Mouse (Mus musculus): ENCODE data around the gene Hnrnpdl.

Hnrnpdl gene

GRCm38 (mm10) chr5:100047143-100047640 lies 7.7 kb upstream of the Hnrnpdl start:
- no peak for DNase-seq (ENCODE audit: low read depth, low spot score)

GRCm38 (mm10) chr5:100046096-100046495 lies 6.6 kb upstream of the Hnrnpdl start:
- DNase-seq (ENCODE audit: low read depth, low spot score) = no peak

- no peak for DNase-seq (ENCODE audit: low read depth, low spot score)
Observed at GRCm38 (mm10) chr5:100044621-100045020, 5.2 kb upstream of the Hnrnpdl start.

GRCm38 (mm10) chr5:100044030-100044429 lies 4.6 kb upstream of the Hnrnpdl start:
- DNase-seq (ENCODE audit: low read depth, low spot score) = no peak

- no peak for DNase-seq (ENCODE audit: low read depth, low spot score)
Observed at GRCm38 (mm10) chr5:100043361-100043760, 3.9 kb upstream of the Hnrnpdl start.

GRCm38 (mm10) chr5:100042467-100042866 lies 3.0 kb upstream of the Hnrnpdl start:
- no peak for DNase-seq (ENCODE audit: low read depth, low spot score)

GRCm38 (mm10) chr5:100041272-100041671 lies 1.8 kb upstream of the Hnrnpdl start:
- no peak for DNase-seq (ENCODE audit: low read depth, low spot score)

- DNase-seq (ENCODE audit: low read depth, low spot score) = no peak
Observed at GRCm38 (mm10) chr5:100040281-100040784, 869 bp upstream of the Hnrnpdl start.

GRCm38 (mm10) chr5:100038714-100039601 lies 506 bp downstream of the Hnrnpdl start:
- peak; percentile 95 for DNase-seq (ENCODE audit: low read depth, low spot score)

- peak; percentile 79 for DNase-seq (ENCODE audit: low read depth, low spot score)
Observed at GRCm38 (mm10) chr5:100037965-100038713, 1.3 kb downstream of the Hnrnpdl start.

- DNase-seq (ENCODE audit: low read depth, low spot score) = no peak
Observed at GRCm38 (mm10) chr5:100036681-100037080, 2.8 kb downstream of the Hnrnpdl start.

GRCm38 (mm10) chr5:100035950-100036349 lies 3.5 kb downstream of the Hnrnpdl start:
- no peak for DNase-seq (ENCODE audit: low read depth, low spot score)

- DNase-seq (ENCODE audit: low read depth, low spot score) = no peak
Observed at GRCm38 (mm10) chr5:100032646-100033045, 6.8 kb downstream of the Hnrnpdl start.

GRCm38 (mm10) chr5:100032107-100032506 lies 7.4 kb downstream of the Hnrnpdl start:
- no peak for DNase-seq (ENCODE audit: low read depth, low spot score)

- DNase-seq (ENCODE audit: low read depth, low spot score) = no peak
Observed at GRCm38 (mm10) chr5:100030069-100030468, 9.4 kb downstream of the Hnrnpdl start.

- no peak for DNase-seq (ENCODE audit: low read depth, low spot score)
Observed at GRCm38 (mm10) chr5:100024868-100025267, 14.6 kb downstream of the Hnrnpdl start.

GRCm38 (mm10) chr5:100024403-100024802 lies 15.1 kb downstream of the Hnrnpdl start:
- no peak for DNase-seq (ENCODE audit: low read depth, low spot score)

- DNase-seq (ENCODE audit: low read depth, low spot score) = no peak
Observed at GRCm38 (mm10) chr5:100020089-100020488, 19.4 kb downstream of the Hnrnpdl start.

- DNase-seq (ENCODE audit: low read depth, low spot score) = no peak
Observed at GRCm38 (mm10) chr5:100012599-100012998, 26.9 kb downstream of the Hnrnpdl start.

GRCm38 (mm10) chr5:100008485-100008884 lies 31.0 kb downstream of the Hnrnpdl start:
- no peak for DNase-seq (ENCODE audit: low read depth, low spot score)

- DNase-seq (ENCODE audit: low read depth, low spot score) = no peak
Observed at GRCm38 (mm10) chr5:100007040-100007375, 32.5 kb downstream of the Hnrnpdl start.

- no peak for DNase-seq (ENCODE audit: low read depth, low spot score)
Observed at GRCm38 (mm10) chr5:100006324-100007039, 33.0 kb downstream of the Hnrnpdl start.
